Mouse (Mus musculus) spleen, postnatal 0 days (tissue): ENCODE measurements around the gene Npcd. TPM values are rescaled to one million over a fixed set of nuclear protein-coding genes. Genes with fewer than 3 reads are reported as not detected.

Source experiments
- polyA plus RNA-seq: library from polyadenylated mRNA; unstranded; fragments of >200 nt; fragmentation: Nextera tagmentation; extraction: Ambion mirVana; gene quantifications from 2 replicates; pipeline ENCODE4 v1.2.1, GENCODE M21; 2015

Npcd gene
- polyA plus RNA-seq = not detected in 2 replicates

GRCm38 (mm10) chr15:79834130-79834880 is at the start of gene Npcd, which contains the start of gene Cbx6:
TSS of gene Npcd (minus strand) at chr15:79834237.
TSS of gene Cbx6 (minus strand) at chr15:79834688.

DNA sequence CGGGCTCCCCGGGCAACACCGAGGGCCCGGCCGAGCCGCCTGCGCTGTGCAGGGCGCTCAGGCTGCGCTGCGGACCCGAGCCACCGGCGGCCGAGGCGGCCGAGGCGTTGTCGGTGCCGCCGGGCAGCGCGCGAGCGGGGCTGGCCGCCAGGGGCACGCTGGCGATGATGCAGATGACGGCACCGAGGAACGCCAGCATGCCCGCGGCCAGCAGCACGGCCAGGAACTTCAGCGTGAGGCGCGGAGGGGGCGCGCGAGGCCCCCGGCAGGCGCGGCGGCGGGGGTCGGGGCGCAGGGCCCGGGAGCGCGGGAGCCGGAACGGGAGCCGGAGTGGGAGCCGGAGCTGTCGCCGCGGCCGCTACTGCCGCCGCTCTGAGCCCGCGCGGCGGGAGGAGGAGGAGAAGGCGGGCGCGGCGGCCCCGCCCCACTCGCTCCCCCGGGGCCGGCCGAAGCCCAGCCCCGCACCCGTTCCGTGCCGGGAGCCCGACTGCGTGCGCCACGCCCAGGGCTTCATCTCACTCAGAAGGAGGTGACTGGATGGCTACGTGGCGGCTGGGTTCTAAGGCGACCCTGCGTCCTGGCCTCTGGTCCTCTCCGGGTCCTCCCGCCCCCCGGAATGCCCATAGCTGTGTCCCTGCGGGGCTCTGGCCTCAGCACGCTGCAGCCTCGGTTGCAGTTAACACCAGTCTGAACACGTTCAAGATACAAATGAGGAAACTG is 29.5 kb downstream of the Npcd start, which contains the start of gene Nptxr:
Gene Nptxr (minus strand): TSS at position 415 of the 720 bp plus-strand sequence.

GRCm38 (mm10) chr15:79777749-79778148 is 56.3 kb downstream of the Npcd start, which contains the start of gene Dnal4:
TSS of gene Dnal4 (minus strand) at chr15:79777849.

DNA sequence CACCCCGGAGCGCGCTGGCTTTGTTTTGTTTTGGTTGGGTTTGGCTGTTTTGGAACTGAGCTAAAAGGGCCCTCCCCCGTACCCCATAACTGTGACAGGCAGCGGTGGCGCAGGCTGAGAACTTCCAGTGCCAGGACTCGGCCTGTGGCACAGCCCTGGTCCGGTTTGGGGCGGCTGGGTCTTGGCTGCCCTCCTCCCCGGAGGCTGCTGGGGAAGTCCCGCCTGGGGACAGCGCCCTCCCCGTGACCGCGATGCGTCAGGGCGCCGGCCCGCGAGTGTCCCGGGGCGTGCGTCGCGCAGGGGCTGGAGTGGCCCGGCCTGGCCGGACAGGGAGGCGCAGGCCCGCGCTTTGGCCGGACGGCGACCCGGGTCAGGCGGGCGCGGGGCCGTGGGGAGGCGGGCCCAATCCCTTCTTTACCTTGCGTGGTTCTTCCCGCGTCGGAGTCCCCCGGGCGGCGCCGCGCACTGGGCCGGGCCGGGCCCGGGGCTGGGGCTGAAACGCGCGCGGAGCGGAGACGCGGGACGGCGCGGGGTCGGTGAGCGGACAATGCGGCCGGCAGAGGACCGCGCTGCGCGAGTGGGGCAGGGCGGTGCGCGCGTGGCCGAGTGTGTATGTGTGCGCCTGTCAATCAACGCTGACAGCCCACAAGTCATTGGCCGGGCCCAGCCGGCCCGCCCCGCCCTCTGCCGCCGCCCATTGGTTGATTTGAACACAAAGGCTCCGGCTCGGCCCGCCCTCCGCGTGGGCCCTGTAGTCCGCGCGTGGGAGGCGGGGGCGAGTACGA is 91.9 kb downstream of the Npcd start, which contains the start of gene Sun2:
Gene Sun2 (minus strand): TSS at position 616 of the 785 bp plus-strand sequence.

Other genes starting within 250 kb of the Npcd start
- gene Dmc1, start 229.1 kb downstream of the Npcd start, polyA plus RNA-seq = 0.85 and 0.94 TPM in 2 replicates
- 0.38 and 0.52 TPM in 2 replicates for gene Fam227a, start 175.3 kb downstream of the Npcd start, polyA plus RNA-seq
- gene Cby1, start 175.0 kb downstream of the Npcd start, polyA plus RNA-seq = 21.8 and 23.0 TPM in 2 replicates
- 170 and 178 TPM in 2 replicates for gene Tomm22, start 163.4 kb downstream of the Npcd start, polyA plus RNA-seq
- gene Josd1, start 146.3 kb downstream of the Npcd start, polyA plus RNA-seq = 17.5 and 19.6 TPM in 2 replicates
- gene Gtpbp1, start 143.4 kb downstream of the Npcd start, polyA plus RNA-seq = 38.9 and 40.0 TPM in 2 replicates
- 7.1 and 7.6 TPM in 2 replicates for gene Sun2, start 91.7 kb downstream of the Npcd start, polyA plus RNA-seq
- gene Dnal4, start 56.4 kb downstream of the Npcd start, polyA plus RNA-seq = 13.8 and 18.1 TPM in 2 replicates
- 1.2 and 1.8 TPM in 2 replicates for gene Nptxr, start 29.5 kb downstream of the Npcd start, polyA plus RNA-seq
- 12.5 and 18.4 TPM in 2 replicates for gene Cbx6, start 451 bp upstream of the Npcd start, polyA plus RNA-seq
- 114 TPM in 2 replicates for gene Apobec3, start 57.4 kb upstream of the Npcd start, polyA plus RNA-seq
- gene Cbx7, start 136.9 kb upstream of the Npcd start, polyA plus RNA-seq = 3.6 and 4.0 TPM in 2 replicates
- 1.6 and 1.9 TPM in 2 replicates for gene Pdgfb, start 180.7 kb upstream of the Npcd start, polyA plus RNA-seq